Mouse (Mus musculus) CH12.LX (cell line): ENCODE results near the gene Rdh7. TPM values are rescaled to one million over a fixed set of nuclear protein-coding genes. Genes with fewer than 3 reads are reported as not detected.
"Not testable (repeated sequence)": the region's sequence is repeated elsewhere in the genome, so short reads cannot be mapped to it uniquely, and the experiment has no call there.

Experiments used
- DNase-seq: peaks from one replicate; pipeline ENCODE4 v3.0.0-alpha.2; 2013; ENCODE audit errors: extremely low read depth
- H3K27ac ChIP-seq: 2 replicates; pipeline ENCODE4 v1.5.1; 2012; ENCODE audit warnings: low read depth, mild to moderate bottlenecking, control low read depth, moderate library complexity; ENCODE audit not compliant: insufficient read depth
- H3K27me3 ChIP-seq: replicated peaks from 2 replicates; pipeline ENCODE3; 2012; ENCODE audit warnings: inconsistent platforms
- H3K36me3 ChIP-seq, 2 experiments: replicated peaks in 1 of 2; 2 replicates each; pipeline versions ENCODE3 to v1.6.1; 2012; ENCODE audit warnings: inconsistent platforms in 1 of 2, low read length in 1 of 2, mild to moderate bottlenecking in 1 of 2, mixed read lengths in 1 of 2, moderate library complexity in 1 of 2; ENCODE audit not compliant: control insufficient read depth in 1 of 2, insufficient read depth in 1 of 2
- H3K4me1 ChIP-seq, 2 experiments: 2 replicates each; pipeline ENCODE4 v1.6.1; 2012; ENCODE audit warnings: inconsistent platforms in 1 of 2, moderate library complexity in 1 of 2; ENCODE audit not compliant: insufficient read depth in 2 of 2, control insufficient read depth in 1 of 2
- H3K4me2 ChIP-seq: 2 replicates; pipeline ENCODE4 v1.6.1; 2012; ENCODE audit warnings: low read depth, mild to moderate bottlenecking, control low read depth; ENCODE audit not compliant: poor library complexity, insufficient read depth, severe bottlenecking
- H3K4me3 ChIP-seq, 3 experiments: fragments of 150-350 bp in 1 of 3; sonication (generic) in 1 of 3; replicated peaks in 1 of 3; 2 replicates each; pipeline versions ENCODE3 to v1.5.1; 2011 to 2012; ENCODE audit warnings: low read depth in 2 of 3, low read length in 2 of 3, mild to moderate bottlenecking in 2 of 3, moderate library complexity in 2 of 3, control low read depth in 1 of 3, improper control_type of control experiment in 1 of 3, inconsistent platforms in 1 of 3, mixed read lengths in 1 of 3; ENCODE audit not compliant: poor library complexity in 1 of 3
- H3K79me2 ChIP-seq: replicated peaks from 2 replicates; pipeline ENCODE4 v1.6.1; 2012; ENCODE audit warnings: mild to moderate bottlenecking, moderate library complexity; ENCODE audit not compliant: control insufficient read depth, poor library complexity, insufficient read depth, severe bottlenecking; ENCODE audit errors: extremely low read depth
- H3K9ac ChIP-seq: 2 replicates; pipeline ENCODE4 v1.6.1; 2012; ENCODE audit warnings: low read depth, mild to moderate bottlenecking, control low read depth, moderate library complexity; ENCODE audit not compliant: insufficient read depth
- H3K9me3 ChIP-seq: replicated peaks from 2 replicates; pipeline ENCODE3; 2012; ENCODE audit warnings: low read length, inconsistent platforms, mixed read lengths
- BHLHE40 ChIP-seq: IDR thresholded peaks from 2 replicates; pipeline ENCODE4 v1.6.1; 2011; ENCODE audit warnings: mild to moderate bottlenecking, low read depth, low read length, improper control_type of control experiment
- CHD1 ChIP-seq: IDR thresholded peaks from 2 replicates; pipeline ENCODE4 v1.6.1; 2012; ENCODE audit warnings: low read depth, low read length, improper control_type of control experiment, inconsistent platforms
- CHD2 ChIP-seq: IDR thresholded peaks from 2 replicates; pipeline ENCODE4 v1.6.1; 2011; ENCODE audit warnings: low read length, improper control_type of control experiment
- CTCF ChIP-seq, 2 experiments: IDR thresholded peaks in 1 of 2; conservative IDR thresholded peaks in 1 of 2; 2 replicates each; pipeline ENCODE4 v1.5.1; 2011 to 2012; ENCODE audit warnings: low read depth in 2 of 2, low read length in 2 of 2, improper control_type of control experiment in 1 of 2, inconsistent platforms in 1 of 2, mild to moderate bottlenecking in 1 of 2, moderate library complexity in 1 of 2
- EP300 ChIP-seq: IDR thresholded peaks from 2 replicates; pipeline ENCODE4 v1.6.1; 2011; ENCODE audit warnings: low read length, improper control_type of control experiment
- ETS1 ChIP-seq: conservative IDR thresholded peaks from 2 replicates; pipeline ENCODE4 v1.6.1; 2012; ENCODE audit warnings: low read depth, mild to moderate bottlenecking, inconsistent platforms, low read length, improper control_type of control experiment, moderate library complexity
- MAFK ChIP-seq: IDR thresholded peaks from 2 replicates; pipeline ENCODE4 v1.6.1; 2011; ENCODE audit warnings: low read length, improper control_type of control experiment; ENCODE audit not compliant: insufficient replicate concordance
- MAX ChIP-seq: IDR thresholded peaks from 2 replicates; pipeline ENCODE4 v1.6.1; 2011; ENCODE audit warnings: low read length, improper control_type of control experiment
- MAZ ChIP-seq: IDR thresholded peaks from 2 replicates; pipeline ENCODE4 v1.6.1; 2012; ENCODE audit warnings: low read depth, mild to moderate bottlenecking, inconsistent platforms, low read length, improper control_type of control experiment, moderate library complexity
- NELFE ChIP-seq: IDR thresholded peaks from 2 replicates; pipeline ENCODE4 v1.6.1; 2011; ENCODE audit warnings: low read depth, low read length, improper control_type of control experiment
- SIN3A ChIP-seq: IDR thresholded peaks from 2 replicates; pipeline ENCODE4 v1.6.1; 2012; ENCODE audit warnings: low read length, improper control_type of control experiment, inconsistent platforms
- SMC3 ChIP-seq: IDR thresholded peaks from 2 replicates; pipeline ENCODE4 v1.6.1; 2011; ENCODE audit warnings: low read depth, low read length, improper control_type of control experiment
- ZKSCAN1 ChIP-seq: IDR thresholded peaks from 2 replicates; pipeline ENCODE4 v1.6.1; 2012; ENCODE audit warnings: low read depth, inconsistent platforms, low read length, improper control_type of control experiment, borderline replicate concordance
- ZMIZ1 ChIP-seq: IDR thresholded peaks from 2 replicates; pipeline ENCODE4 v1.6.1; 2012; ENCODE audit warnings: low read depth, mild to moderate bottlenecking, inconsistent platforms, low read length, improper control_type of control experiment
- dilution Hi-C: fragments of 300-500 bp; cut with MboI; formaldehyde crosslinking; loops from 2 replicates; pipeline ENCODE4 v1.14.3; 2020; ENCODE audit warnings: low sequenced_read_pairs; ENCODE audit not compliant: extremely low pct_unique_long_range_greater_than_20kb, extremely low pct_ligation_motif_present
- in situ Hi-C: fragments of 300-500 bp; cut with MboI; formaldehyde crosslinking; loops from 3 replicates; pipeline ENCODE4 v1.14.3; 2019; ENCODE audit warnings: low sequenced_read_pairs, low pct_ligation_motif_present, low pct_unique_long_range_greater_than_20kb, mixed read lengths
- polyA plus RNA-seq: library from polyadenylated mRNA; unstranded; fragments of >175 nt; gene quantifications from 2 replicates; pipeline ENCODE4 v1.2.1, GENCODE M21; 2012; ENCODE audit warnings: low read depth; ENCODE audit not compliant: insufficient read length
- total RNA-seq, 2 experiments: library from RNA; depleted of rRNA; stranded (reverse); fragments of 300-350 nt in 1 of 2; fragments of >200 nt in 1 of 2; gene quantifications; 2 replicates each; pipeline ENCODE4 v1.2.3; 2012 to 2014

Gene Rdh7
- total and polyA plus RNA-seq, 3 experiments: not detected

DNA sequence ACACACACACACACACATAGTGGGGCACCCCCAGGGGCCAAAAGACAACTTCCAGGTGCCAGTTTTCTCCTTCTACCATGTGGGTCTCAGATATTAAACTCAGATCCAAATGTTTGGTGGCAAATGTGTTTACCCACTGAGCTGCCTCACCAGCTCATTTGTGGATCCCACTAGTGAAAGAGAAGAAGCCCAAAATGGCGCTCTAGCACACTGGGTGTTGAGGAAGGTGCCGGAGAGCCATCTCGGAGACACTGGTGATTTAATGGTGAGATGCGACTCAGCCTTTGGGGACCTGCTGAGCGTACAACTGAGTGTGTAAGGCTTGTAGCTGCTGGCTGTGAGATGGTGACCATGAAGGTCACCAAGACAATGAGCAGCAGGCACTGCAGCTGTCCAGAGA is 29.0 kb upstream of the Rdh7 start:
- Histone ChIP-seq H3K4me1 (peaks cover 6 to 7% of the 10 kb centered on the region in 2 experiments; a peak in 3 of 4 replicates), H3K4me3 (no peak overlapping the region), H3K4me2 (no peak overlapping the region), H3K9ac (no peak overlapping the region), H3K9me3 (no peaks in the 10 kb centered on the region), H3K36me3 (no peaks in the 10 kb centered on the region), H3K27me3 (no peaks in the 10 kb centered on the region), H3K27ac (no peak overlapping the region), H3K79me2 (no peaks in the 10 kb centered on the region)
- dilution Hi-C loops (no loop called here), in situ Hi-C loops (no loop called here)
- no peak for DNase-seq
- no peak for TF ChIP-seq ETS1
- TF ChIP-seq ZMIZ1: no peak
- no peak for TF ChIP-seq BHLHE40
- TF ChIP-seq EP300: no peak

DNA sequence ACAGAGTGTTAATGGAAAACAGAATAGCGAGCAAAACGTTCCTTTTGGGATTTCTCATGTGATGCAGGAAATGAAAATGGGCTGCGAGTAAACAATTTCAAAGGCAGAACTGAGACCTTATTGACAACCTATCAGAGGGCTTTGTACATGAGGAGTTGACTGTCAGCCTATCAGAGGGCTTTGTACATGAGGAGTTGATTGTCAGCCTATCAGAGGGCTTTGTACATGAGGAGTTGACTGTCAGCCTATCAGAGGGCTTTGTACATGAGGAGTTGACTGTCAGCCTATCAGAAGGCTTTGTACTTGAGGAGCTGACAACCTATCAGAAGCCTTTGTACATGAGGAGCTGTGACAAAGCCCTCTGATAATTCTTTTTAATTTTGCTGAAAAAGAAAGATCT is 28.6 kb upstream of the Rdh7 start:
- H3K79me2 ChIP-seq, H3K27me3 ChIP-seq, H3K27ac ChIP-seq, dilution Hi-C loops, DNase-seq, in situ Hi-C loops, H3K9ac ChIP-seq, H3K4me3 ChIP-seq, H3K4me2 ChIP-seq, H3K4me1 ChIP-seq, H3K9me3 ChIP-seq, H3K36me3 ChIP-seq: not testable (repeated sequence)

DNA sequence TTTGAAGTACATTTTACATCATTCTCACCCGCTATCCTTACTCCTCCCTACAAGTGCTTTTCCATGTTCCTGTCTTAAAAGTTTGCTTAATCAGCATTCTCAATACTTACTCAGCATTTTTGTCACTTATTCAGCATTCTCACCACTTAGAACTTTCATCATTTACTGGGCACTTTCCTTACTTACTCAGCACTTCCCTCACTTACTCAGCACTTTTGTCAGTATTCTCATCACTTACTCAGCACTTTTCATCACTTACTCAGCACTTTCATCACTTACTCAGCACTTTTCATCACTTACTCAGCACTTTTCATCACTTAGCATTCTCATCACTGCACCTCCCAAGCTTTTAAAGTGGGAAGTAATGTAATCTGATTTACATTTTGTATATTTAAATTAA is 27.0 kb upstream of the Rdh7 start:
- in situ Hi-C loops (no loop called here), dilution Hi-C loops (no loop called here)
- H3K4me3 ChIP-seq: no peak overlapping the region
- H3K4me2 ChIP-seq: no peak overlapping the region
- H3K27ac ChIP-seq: no peak overlapping the region
- H3K9me3 ChIP-seq: no peaks in the 10 kb centered on the region
- no peak for DNase-seq
- H3K9ac ChIP-seq: no peak overlapping the region
- no peaks in the 10 kb centered on the region for H3K79me2 ChIP-seq
- peaks cover 4% of the 10 kb centered on the region for H3K27me3 ChIP-seq
- H3K4me1 ChIP-seq: no peaks in the 10 kb centered on the region
- no peak for TF ChIP-seq ZMIZ1
- peak; percentile 93 for TF ChIP-seq MAFK
- H3K36me3 ChIP-seq: no peaks in the 10 kb centered on the region

DNA sequence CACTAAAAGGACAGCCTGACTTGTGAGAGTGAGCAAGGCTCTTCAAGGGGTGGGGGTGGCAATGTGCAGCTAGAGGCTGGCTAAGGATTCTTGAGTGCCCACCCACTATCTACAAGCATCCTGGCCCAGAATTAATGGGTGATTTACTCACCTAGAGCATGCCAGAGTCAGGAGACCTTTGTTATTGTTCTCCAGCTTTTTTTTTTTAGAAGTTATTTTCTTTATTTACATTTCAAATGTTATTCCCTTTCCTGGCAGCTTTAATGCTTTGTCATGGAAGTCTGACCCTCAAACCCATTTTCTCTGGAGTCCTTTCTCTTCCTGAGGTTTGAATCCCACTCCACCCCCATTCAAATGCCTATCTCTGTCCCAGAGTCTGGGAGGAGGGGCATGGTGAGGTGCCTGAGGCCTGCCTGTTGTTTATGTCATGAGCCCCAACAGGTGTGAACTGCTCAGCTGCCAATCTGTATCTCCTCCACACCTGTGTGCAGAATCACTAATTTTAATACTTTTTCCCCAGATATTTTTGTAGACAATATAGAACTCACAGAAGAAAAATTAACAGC is 18.9 kb upstream of the Rdh7 start:
- H3K4me3 ChIP-seq: no peak overlapping the region
- dilution Hi-C loops (no loop called here), in situ Hi-C loops (no loop called here)
- no peaks in the 10 kb centered on the region for H3K79me2 ChIP-seq
- no peaks in the 10 kb centered on the region for H3K36me3 ChIP-seq
- H3K4me1 ChIP-seq: no peaks in the 10 kb centered on the region
- H3K9ac ChIP-seq: no peak overlapping the region
- DNase-seq: no peak
- TF ChIP-seq NELFE (no peak), SIN3A (no peak), ZKSCAN1 (no peak), MAX (no peak), CHD2 (no peak), MAZ (no peak), CTCF (conservative IDR thresholded peaks at IDR 0.05 in 1 of 2, IDR thresholded peaks at IDR 0.05 in 1 of 2; ENCODE audit: low read depth in 2 of 2, low read length in 2 of 2) (no peak), SMC3 (no peak), CHD1 (no peak), ETS1 (no peak)
- TF ChIP-seq, all 38 proteins: peak for 0
- H3K27me3 ChIP-seq: peaks cover 3% of the 10 kb centered on the region
- no peaks in the 10 kb centered on the region for H3K9me3 ChIP-seq
- H3K27ac ChIP-seq: no peak overlapping the region
- H3K4me2 ChIP-seq: no peak overlapping the region
